Mouse (Mus musculus): ENCODE data around the gene Snap23. TPM values are rescaled to one million over a fixed set of nuclear protein-coding genes. Genes with fewer than 3 reads are reported as not detected.

Snap23 gene
- 56.0 and 59.7 TPM in 2 replicates for polyA plus RNA-seq (2015; fragmentation: Nextera tagmentation; extraction: Ambion mirVana)

GRCm38 (mm10) chr2:120566886-120567797 lies at the start of gene Snap23:
Gene Snap23, plus strand, starts transcription at chr2:120567671.
- peak within 1 kb of the TSS; percentile 90 for H3K27ac ChIP-seq
- peaks cover 17% of the 10 kb centered on the region for H3K4me1 ChIP-seq
- H3K27me3 ChIP-seq, result no peaks in the 10 kb centered on the region
- ATAC-seq (ENCODE audit: insufficient number of reproducible peaks, low FRiP score, low TSS enrichment, low read depth), result peak; percentile 92
- WGBS, result under 1% methylated on average over 42 of the region's 42 CpGs
- H3K36me3 ChIP-seq, result peaks cover 5% of the 10 kb centered on the region; the same call in 1 of the 2 replicates
- H3K9ac ChIP-seq, result peak within 1 kb of the TSS; percentile 73
- H3K4me2 ChIP-seq, result peak within 1 kb of the TSS; percentile 63
- H3K4me3 ChIP-seq, result peak within 1 kb of the TSS; percentile 78
- no peaks in the 10 kb centered on the region for H3K9me3 ChIP-seq

GRCm38 (mm10) chr2:120518547-120519210 lies 48.8 kb upstream of the Snap23 start:
- Histone ChIP-seq H3K27ac (no peak overlapping the region), H3K27me3 (no peaks in the 10 kb centered on the region), H3K4me2 (no peak overlapping the region), H3K9ac (no peak overlapping the region), H3K9me3 (no peaks in the 10 kb centered on the region), H3K4me3 (no peak overlapping the region), H3K36me3 (peaks cover 95% of the 10 kb centered on the region), H3K4me1 (no peaks in the 10 kb centered on the region)
- 86% methylated on average over 5 of the region's 5 CpGs for WGBS
- no peak for ATAC-seq (ENCODE audit: insufficient number of reproducible peaks, low FRiP score, low TSS enrichment, low read depth)

GRCm38 (mm10) chr2:120526771-120527170 lies 40.7 kb upstream of the Snap23 start:
- peaks cover 92% of the 10 kb centered on the region for H3K36me3 ChIP-seq
- H3K27me3 ChIP-seq, result no peaks in the 10 kb centered on the region
- H3K9me3 ChIP-seq, result no peaks in the 10 kb centered on the region
- H3K9ac ChIP-seq, result no peak overlapping the region
- H3K4me3 ChIP-seq, result no peak overlapping the region
- no peak for ATAC-seq (ENCODE audit: insufficient number of reproducible peaks, low FRiP score, low TSS enrichment, low read depth)
- H3K4me1 ChIP-seq, result no peaks in the 10 kb centered on the region
- H3K4me2 ChIP-seq, result no peak overlapping the region
- 89% methylated on average over 5 of the region's 5 CpGs for WGBS
- no peak overlapping the region for H3K27ac ChIP-seq

GRCm38 (mm10) chr2:120529531-120529930 lies 37.9 kb upstream of the Snap23 start:
- H3K4me1 ChIP-seq, result no peaks in the 10 kb centered on the region
- no peak overlapping the region for H3K9ac ChIP-seq
- H3K9me3 ChIP-seq, result no peaks in the 10 kb centered on the region
- H3K36me3 ChIP-seq, result peaks cover 90% of the 10 kb centered on the region
- no peak overlapping the region for H3K4me2 ChIP-seq
- no peaks in the 10 kb centered on the region for H3K27me3 ChIP-seq
- no peak overlapping the region for H3K4me3 ChIP-seq
- no peak for ATAC-seq (ENCODE audit: insufficient number of reproducible peaks, low FRiP score, low TSS enrichment, low read depth)
- H3K27ac ChIP-seq, result no peak overlapping the region

GRCm38 (mm10) chr2:120531223-120531622 lies 36.2 kb upstream of the Snap23 start:
- peaks cover 88% of the 10 kb centered on the region for H3K36me3 ChIP-seq
- no peaks in the 10 kb centered on the region for H3K9me3 ChIP-seq
- H3K9ac ChIP-seq, result no peak overlapping the region
- WGBS, result 84% methylated on average over 4 of the region's 4 CpGs
- no peak overlapping the region for H3K27ac ChIP-seq
- H3K4me1 ChIP-seq, result no peaks in the 10 kb centered on the region
- H3K4me3 ChIP-seq, result no peak overlapping the region
- no peak for ATAC-seq (ENCODE audit: insufficient number of reproducible peaks, low FRiP score, low TSS enrichment, low read depth)
- H3K4me2 ChIP-seq, result no peak overlapping the region
- H3K27me3 ChIP-seq, result no peaks in the 10 kb centered on the region

GRCm38 (mm10) chr2:120539333-120539732 lies 28.1 kb upstream of the Snap23 start:
- no peaks in the 10 kb centered on the region for H3K9me3 ChIP-seq
- H3K9ac ChIP-seq, result no peak overlapping the region
- no peak for ATAC-seq (ENCODE audit: insufficient number of reproducible peaks, low FRiP score, low TSS enrichment, low read depth)
- H3K4me3 ChIP-seq, result peak overlapping the region; percentile 11
- H3K4me1 ChIP-seq, result no peaks in the 10 kb centered on the region
- peak overlapping the region; percentile 51; the same call in 1 of the 2 replicates for H3K27ac ChIP-seq
- no peak overlapping the region for H3K4me2 ChIP-seq
- peaks cover 15% of the 10 kb centered on the region for H3K36me3 ChIP-seq
- WGBS, result 86% methylated on average over 3 of the region's 3 CpGs
- no peaks in the 10 kb centered on the region for H3K27me3 ChIP-seq

GRCm38 (mm10) chr2:120539778-120540208 lies 27.7 kb upstream of the Snap23 start:
- ATAC-seq (ENCODE audit: insufficient number of reproducible peaks, low FRiP score, low TSS enrichment, low read depth), result peak; percentile 79; the same call in 1 of the 2 replicates
- Histone ChIP-seq H3K27me3 (no peaks in the 10 kb centered on the region), H3K4me1 (no peaks in the 10 kb centered on the region), H3K9me3 (no peaks in the 10 kb centered on the region), H3K27ac (peak overlapping the region; percentile 69; the same call in 1 of the 2 replicates), H3K36me3 (peaks cover 15% of the 10 kb centered on the region), H3K4me3 (no peak overlapping the region), H3K4me2 (no peak overlapping the region), H3K9ac (no peak overlapping the region)
- WGBS, result 8% methylated on average over 1 of the region's 1 CpGs

GRCm38 (mm10) chr2:120544732-120545131 lies 22.7 kb upstream of the Snap23 start:
- H3K36me3 ChIP-seq, result peaks cover 26% of the 10 kb centered on the region
- no peak overlapping the region for H3K4me2 ChIP-seq
- no peaks in the 10 kb centered on the region for H3K9me3 ChIP-seq
- no peak overlapping the region for H3K4me3 ChIP-seq
- H3K4me1 ChIP-seq, result no peaks in the 10 kb centered on the region
- no peak for ATAC-seq (ENCODE audit: insufficient number of reproducible peaks, low FRiP score, low TSS enrichment, low read depth)
- no peak overlapping the region for H3K9ac ChIP-seq
- H3K27me3 ChIP-seq, result no peaks in the 10 kb centered on the region
- 96% methylated on average over 2 of the region's 2 CpGs for WGBS
- H3K27ac ChIP-seq, result no peak overlapping the region

GRCm38 (mm10) chr2:120556868-120557267 lies 10.6 kb upstream of the Snap23 start:
- Histone ChIP-seq H3K27me3 (no peaks in the 10 kb centered on the region), H3K9ac (no peak overlapping the region), H3K4me3 (no peak overlapping the region), H3K9me3 (no peaks in the 10 kb centered on the region), H3K4me2 (no peak overlapping the region), H3K4me1 (no peaks in the 10 kb centered on the region), H3K36me3 (peaks cover 22% of the 10 kb centered on the region), H3K27ac (no peak overlapping the region)
- no peak for ATAC-seq (ENCODE audit: insufficient number of reproducible peaks, low FRiP score, low TSS enrichment, low read depth)
- WGBS, result 85% methylated on average over 3 of the region's 3 CpGs

GRCm38 (mm10) chr2:120558813-120559212 lies 8.7 kb upstream of the Snap23 start:
- Histone ChIP-seq H3K27me3 (no peaks in the 10 kb centered on the region), H3K36me3 (peaks cover 13% of the 10 kb centered on the region), H3K27ac (no peak overlapping the region), H3K4me2 (no peak overlapping the region), H3K9me3 (no peaks in the 10 kb centered on the region), H3K4me3 (no peak overlapping the region), H3K9ac (no peak overlapping the region), H3K4me1 (peaks cover 7% of the 10 kb centered on the region)
- 83% methylated on average over 3 of the region's 3 CpGs for WGBS
- no peak for ATAC-seq (ENCODE audit: insufficient number of reproducible peaks, low FRiP score, low TSS enrichment, low read depth)

GRCm38 (mm10) chr2:120561524-120561923 lies 5.9 kb upstream of the Snap23 start:
- no peaks in the 10 kb centered on the region for H3K27me3 ChIP-seq
- H3K9me3 ChIP-seq, result no peaks in the 10 kb centered on the region
- WGBS, result 89% methylated on average over 1 of the region's 1 CpGs
- no peak overlapping the region for H3K4me3 ChIP-seq
- H3K27ac ChIP-seq, result no peak overlapping the region
- H3K4me2 ChIP-seq, result no peak overlapping the region
- H3K4me1 ChIP-seq, result peaks cover 7% of the 10 kb centered on the region
- ATAC-seq (ENCODE audit: insufficient number of reproducible peaks, low FRiP score, low TSS enrichment, low read depth), result no peak
- no peak overlapping the region for H3K9ac ChIP-seq
- H3K36me3 ChIP-seq, result no peaks in the 10 kb centered on the region

- Histone ChIP-seq H3K27me3 (no peaks in the 10 kb centered on the region), H3K9me3 (no peaks in the 10 kb centered on the region), H3K27ac (peak overlapping the region; percentile 79), H3K9ac (peak overlapping the region; percentile 92), H3K36me3 (no peaks in the 10 kb centered on the region), H3K4me2 (peak overlapping the region; percentile 57), H3K4me1 (peaks cover 7% of the 10 kb centered on the region), H3K4me3 (peak overlapping the region; percentile 96)
- ATAC-seq (ENCODE audit: insufficient number of reproducible peaks, low FRiP score, low TSS enrichment, low read depth), result no peak
- 19% methylated on average over 9 of the region's 9 CpGs for WGBS
Observed at GRCm38 (mm10) chr2:120562859-120563234, 4.6 kb upstream of the Snap23 start.
